Comparison of ENCODE assay signal across 19 mouse cellular contexts in the genomic region with DNA sequence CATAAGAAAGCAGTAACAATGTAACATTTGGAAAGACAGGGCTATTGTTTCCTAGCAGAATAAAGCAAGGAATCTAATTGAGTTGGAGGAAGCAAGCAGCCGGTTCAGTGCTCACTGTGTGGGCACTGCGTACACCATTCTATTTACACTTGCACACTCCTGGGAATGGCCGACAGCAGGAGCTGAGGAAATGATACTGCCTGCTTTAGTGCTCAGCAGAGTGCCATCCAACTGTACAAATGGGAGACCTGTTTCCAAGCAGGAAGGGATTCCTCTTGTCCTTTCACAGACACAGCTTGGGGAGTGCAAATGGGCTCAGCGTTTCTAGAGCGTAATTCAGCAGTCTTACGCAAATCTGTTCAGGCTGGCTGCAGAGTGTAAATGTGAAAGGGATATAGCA.
DNase-seq lines count a peak whose midpoint lies in the region; ATAC-seq and TF ChIP-seq lines count a peak whose summit lies in the region.
"Had no signal": no experiment of that assay in that cellular context is flagged by ENCODE, and none has a peak within 500 bp of the region (broad histone marks: within the 10 kb centered on the region; RNA-seq: fewer than 3 reads in every experiment).

No protein-coding gene starts in this region.

- peak; percentile 38; the same call in 1 of the 2 replicates for ATAC-seq in hindbrain, embryonic 16.5 days
- no peak for ATAC-seq in megakaryocyte, adult 5-6 weeks (ENCODE audit: poor library complexity, severe bottlenecking)
- no peak for ATAC-seq in neural tube, embryonic 14.5 days (ENCODE audit: low read depth)
- ATAC-seq: forebrain, embryonic 15.5 days; inflammation-experienced regulatory T-cells, adult 6 months had no signal

- no peaks in the 10 kb centered on the region for H3K27me3 ChIP-seq in hindbrain, embryonic 16.5 days (replicated peaks; ENCODE audit: control insufficient read depth, insufficient read depth, low read length)
- H3K27me3 ChIP-seq in hindbrain, embryonic 10.5 days (ENCODE audit: insufficient read depth, poor library complexity, severe bottlenecking) = no peaks in the 10 kb centered on the region
- peaks cover 2% of the 10 kb centered on the region for H3K27me3 ChIP-seq in megakaryocyte, embryonic 14.5 days (replicated peaks)
- no peaks in the 10 kb centered on the region for H3K27me3 ChIP-seq in neural tube, embryonic 14.5 days (ENCODE audit: control insufficient read depth, insufficient read depth, low read length)
- no peaks in the 10 kb centered on the region for H3K27me3 ChIP-seq in heart, embryonic 10.5 days (ENCODE audit: insufficient read depth, poor library complexity, severe bottlenecking)
- H3K27me3 ChIP-seq: embryonic facial prominence, embryonic 12.5 days; forebrain, embryonic 15.5 days; heart, embryonic 12.5 days had no signal

- DNase-seq in hindbrain, embryonic 10.5 days (ENCODE audit: low spot score) = no peak
- peak; percentile 21 for DNase-seq in brain, embryonic 14.5 days (ENCODE audit: low read depth)
- DNase-seq in heart, embryonic 10.5 days (ENCODE audit: low spot score) = no peak
- DNase-seq: adrenal gland, adult 2 months; adrenal gland, postnatal 25 days; cerebellum, adult 11 months; cerebellum, adult 8-10 months; cerebellum, postnatal 14 days; gastrocnemius, postnatal 14 days; heart, adult 2 months had no signal

- TF ChIP-seq POLR2A in brain, embryonic 14.5 days (IDR thresholded peaks at IDR 0.05; ENCODE audit: borderline replicate concordance, extremely low read depth, insufficient read depth, insufficient read length, poor library complexity, severe bottlenecking) = no peak

- H3K27ac ChIP-seq in hindbrain, embryonic 16.5 days (ENCODE audit: low read depth, low read length) = no peak overlapping the region
- no peak overlapping the region for H3K27ac ChIP-seq in hindbrain, embryonic 10.5 days
- H3K27ac ChIP-seq in neural tube, embryonic 14.5 days (ENCODE audit: low read depth, low read length) = 0 out of 2 replicates have a peak overlapping the region, but pooled peaks have one; percentile 44
- H3K27ac ChIP-seq in heart, embryonic 10.5 days = no peak overlapping the region
- H3K27ac ChIP-seq: embryonic facial prominence, embryonic 12.5 days; forebrain, embryonic 15.5 days; heart, adult 2 months; hindbrain, embryonic 14.5 days had no signal

- no peaks in the 10 kb centered on the region for H3K9me3 ChIP-seq in hindbrain, embryonic 16.5 days (ENCODE audit: control insufficient read depth, low read length)
- no peaks in the 10 kb centered on the region for H3K9me3 ChIP-seq in hindbrain, embryonic 10.5 days
- H3K9me3 ChIP-seq in megakaryocyte, embryonic 14.5 days = peaks cover 8% of the 10 kb centered on the region; the same call in 1 of the 2 replicates
- H3K9me3 ChIP-seq in neural tube, embryonic 14.5 days (ENCODE audit: control insufficient read depth, low read length) = no peaks in the 10 kb centered on the region
- H3K9me3 ChIP-seq in heart, embryonic 10.5 days = no peaks in the 10 kb centered on the region
- H3K9me3 ChIP-seq: embryonic facial prominence, embryonic 12.5 days; forebrain, embryonic 15.5 days; heart, embryonic 12.5 days had no signal

- H3K4me2 ChIP-seq in hindbrain, embryonic 16.5 days (ENCODE audit: low read length) = no peak overlapping the region
- no peak overlapping the region for H3K4me2 ChIP-seq in neural tube, embryonic 14.5 days (ENCODE audit: low read depth, low read length)
- H3K4me2 ChIP-seq: embryonic facial prominence, embryonic 12.5 days; forebrain, embryonic 15.5 days; heart, embryonic 12.5 days; hindbrain, embryonic 14.5 days had no signal

- WGBS in hindbrain, embryonic 16.5 days = 57% methylated on average over 6 of the region's 6 CpGs
- 73% methylated on average over 6 of the region's 6 CpGs for WGBS in hindbrain, embryonic 10.5 days
- WGBS in neural tube, embryonic 14.5 days = 53% methylated on average over 6 of the region's 6 CpGs
- 85% methylated on average over 6 of the region's 6 CpGs for WGBS in heart, embryonic 10.5 days

- no peak overlapping the region for H3K4me3 ChIP-seq in hindbrain, embryonic 16.5 days (ENCODE audit: low read length)
- no peak overlapping the region for H3K4me3 ChIP-seq in hindbrain, embryonic 10.5 days
- peak overlapping the region; percentile 6 for H3K4me3 ChIP-seq in megakaryocyte, embryonic 14.5 days (replicated peaks)
- H3K4me3 ChIP-seq in neural tube, embryonic 14.5 days (ENCODE audit: low read depth, low read length) = no peak overlapping the region
- no peak overlapping the region for H3K4me3 ChIP-seq in heart, embryonic 10.5 days
- H3K4me3 ChIP-seq: embryonic facial prominence, embryonic 12.5 days; forebrain, embryonic 15.5 days; heart, adult 2 months; heart, embryonic 12.5 days had no signal

- H3K36me3 ChIP-seq in hindbrain, embryonic 16.5 days (ENCODE audit: control insufficient read depth, insufficient read depth, low read length) = no peaks in the 10 kb centered on the region
- no peaks in the 10 kb centered on the region for H3K36me3 ChIP-seq in hindbrain, embryonic 10.5 days
- H3K36me3 ChIP-seq in megakaryocyte, embryonic 14.5 days (replicated peaks; ENCODE audit: low read length) = no peaks in the 10 kb centered on the region
- H3K36me3 ChIP-seq in neural tube, embryonic 14.5 days (ENCODE audit: control insufficient read depth, insufficient read depth, low read length) = no peaks in the 10 kb centered on the region
- no peaks in the 10 kb centered on the region for H3K36me3 ChIP-seq in heart, embryonic 10.5 days
- H3K36me3 ChIP-seq: embryonic facial prominence, embryonic 12.5 days; forebrain, embryonic 15.5 days; heart, embryonic 12.5 days had no signal

- no peak overlapping the region for H3K9ac ChIP-seq in hindbrain, embryonic 16.5 days (ENCODE audit: low read depth, low read length)
- H3K9ac ChIP-seq in neural tube, embryonic 14.5 days (replicated peaks; ENCODE audit: low read depth, low read length) = no peak overlapping the region
- H3K9ac ChIP-seq: embryonic facial prominence, embryonic 12.5 days; forebrain, embryonic 15.5 days; heart, embryonic 12.5 days; hindbrain, embryonic 14.5 days had no signal

- TF ChIP-seq CTCF in brain, embryonic 14.5 days (IDR thresholded peaks at IDR 0.05; ENCODE audit: borderline replicate concordance, extremely low read depth, insufficient read depth, insufficient read length) = no peak

- no peaks in the 10 kb centered on the region for H3K4me1 ChIP-seq in hindbrain, embryonic 16.5 days (ENCODE audit: control insufficient read depth, insufficient read depth, low read depth, low read length)
- H3K4me1 ChIP-seq in hindbrain, embryonic 10.5 days (replicated peaks) = no peaks in the 10 kb centered on the region
- H3K4me1 ChIP-seq in megakaryocyte, embryonic 14.5 days = no peaks in the 10 kb centered on the region
- H3K4me1 ChIP-seq in neural tube, embryonic 14.5 days (ENCODE audit: control insufficient read depth, insufficient read depth, low read length) = 0 out of 2 replicates have a peak, but pooled peaks cover 3% of the 10 kb centered on the region
- peaks cover 12% of the 10 kb centered on the region; the same call in 1 of the 2 replicates for H3K4me1 ChIP-seq in heart, embryonic 10.5 days
- H3K4me1 ChIP-seq: embryonic facial prominence, embryonic 12.5 days had no signal
